Mouse (Mus musculus): Measurements from ENCODE around the gene Npc2. TPM values are rescaled to one million over a fixed set of nuclear protein-coding genes. Genes with fewer than 3 reads are reported as not detected.

The Npc2 gene
- total RNA-seq (2015) (269 and 281 TPM in 2 replicates), total RNA-seq (2017) (190 and 192 TPM in 2 replicates)

GRCm38 (mm10) chr12:84772726-84773441, at the start of gene Npc2, which contains the start of gene Isca2:
TSS of gene Npc2 (minus strand) at chr12:84773152.
TSS of gene Isca2 (plus strand) at chr12:84773251.
- peak; percentile 95 for ATAC-seq (ENCODE audit: poor library complexity, severe bottlenecking)

GRCm38 (mm10) chr12:84819236-84820168, 46.5 kb upstream of the Npc2 start:
- no peak for ATAC-seq (ENCODE audit: poor library complexity, severe bottlenecking)

GRCm38 (mm10) chr12:84818496-84818895, 45.5 kb upstream of the Npc2 start:
- no peak for ATAC-seq (ENCODE audit: poor library complexity, severe bottlenecking)

GRCm38 (mm10) chr12:84814663-84815325, 41.8 kb upstream of the Npc2 start:
- ATAC-seq (ENCODE audit: poor library complexity, severe bottlenecking): no peak

- no peak for ATAC-seq (ENCODE audit: poor library complexity, severe bottlenecking)
Measured at GRCm38 (mm10) chr12:84813773-84814172, 40.8 kb upstream of the Npc2 start.

- ATAC-seq (ENCODE audit: poor library complexity, severe bottlenecking): no peak
Measured at GRCm38 (mm10) chr12:84812004-84812403, 39.1 kb upstream of the Npc2 start.

- ATAC-seq (ENCODE audit: poor library complexity, severe bottlenecking): no peak
Measured at GRCm38 (mm10) chr12:84811510-84811909, 38.6 kb upstream of the Npc2 start.

- no peak for ATAC-seq (ENCODE audit: poor library complexity, severe bottlenecking)
Measured at GRCm38 (mm10) chr12:84810810-84811209, 37.9 kb upstream of the Npc2 start.

- ATAC-seq (ENCODE audit: poor library complexity, severe bottlenecking): peak; percentile 27; the same call in 1 of the 2 replicates
Measured at GRCm38 (mm10) chr12:84809033-84809432, 36.1 kb upstream of the Npc2 start.

- no peak for ATAC-seq (ENCODE audit: poor library complexity, severe bottlenecking)
Measured at GRCm38 (mm10) chr12:84807351-84807750, 34.4 kb upstream of the Npc2 start.

- no peak for ATAC-seq (ENCODE audit: poor library complexity, severe bottlenecking)
Measured at GRCm38 (mm10) chr12:84806726-84807125, 33.8 kb upstream of the Npc2 start.

GRCm38 (mm10) chr12:84806010-84806409, 33.1 kb upstream of the Npc2 start:
- no peak for ATAC-seq (ENCODE audit: poor library complexity, severe bottlenecking)

GRCm38 (mm10) chr12:84805228-84805842, 32.4 kb upstream of the Npc2 start:
- no peak for ATAC-seq (ENCODE audit: poor library complexity, severe bottlenecking)

GRCm38 (mm10) chr12:84802625-84803024, 29.7 kb upstream of the Npc2 start:
- no peak for ATAC-seq (ENCODE audit: poor library complexity, severe bottlenecking)

- ATAC-seq (ENCODE audit: poor library complexity, severe bottlenecking): no peak
Measured at GRCm38 (mm10) chr12:84801532-84802110, 28.7 kb upstream of the Npc2 start.

- ATAC-seq (ENCODE audit: poor library complexity, severe bottlenecking): no peak
Measured at GRCm38 (mm10) chr12:84800419-84800818, 27.5 kb upstream of the Npc2 start.

GRCm38 (mm10) chr12:84799086-84799485, 26.1 kb upstream of the Npc2 start:
- ATAC-seq (ENCODE audit: poor library complexity, severe bottlenecking): no peak

GRCm38 (mm10) chr12:84794647-84795046, 21.7 kb upstream of the Npc2 start:
- ATAC-seq (ENCODE audit: poor library complexity, severe bottlenecking): no peak

- ATAC-seq (ENCODE audit: poor library complexity, severe bottlenecking): no peak
Measured at GRCm38 (mm10) chr12:84792629-84793028, 19.7 kb upstream of the Npc2 start.

GRCm38 (mm10) chr12:84790853-84791252, 17.9 kb upstream of the Npc2 start:
- ATAC-seq (ENCODE audit: poor library complexity, severe bottlenecking): no peak

Data from megakaryocyte, adult 5-6 weeks (primary cell).